Mouse (Mus musculus): Measurements from ENCODE around the gene Irf2. TPM values are rescaled to one million over a fixed set of nuclear protein-coding genes. Genes with fewer than 3 reads are reported as not detected.

Irf2 gene
- polyA plus RNA-seq, 1 experiment from 2014 or later: 9.2 TPM

DNA sequence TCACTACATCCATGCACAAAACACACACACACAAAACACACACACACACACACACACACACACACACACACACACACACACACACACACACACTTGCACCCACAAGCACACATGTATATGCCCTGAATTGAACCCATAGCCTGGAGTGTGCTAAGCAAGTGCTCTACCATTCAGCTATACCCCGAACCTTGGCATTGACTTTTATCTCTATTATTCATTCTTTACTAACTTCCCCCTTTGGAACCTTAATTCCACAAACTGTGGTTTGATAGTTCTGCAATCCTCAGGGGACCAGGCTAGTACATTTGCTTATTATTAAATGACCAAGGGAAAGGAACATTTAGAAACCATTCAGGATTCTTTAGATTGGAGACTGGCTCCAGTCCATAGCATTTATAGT, 5.9 kb downstream of the Irf2 start:
- Histone ChIP-seq H3K4me1 (ENCODE audit: control insufficient read depth, insufficient read depth, low read length) (peaks cover 8% of the 10 kb centered on the region; the same call in 1 of the 2 replicates), H3K36me3 (ENCODE audit: control insufficient read depth, insufficient read depth, low read length) (no peaks in the 10 kb centered on the region), H3K4me3 (ENCODE audit: low read depth, low read length) (no peak overlapping the region), H3K27me3 (ENCODE audit: control insufficient read depth, insufficient read depth, low read length) (no peaks in the 10 kb centered on the region), H3K9ac (ENCODE audit: low read length) (no peak overlapping the region), H3K4me2 (no peak overlapping the region), H3K9me3 (ENCODE audit: control insufficient read depth, low read length) (no peaks in the 10 kb centered on the region), H3K27ac (ENCODE audit: low read depth, low read length) (no peak overlapping the region)
- 92% methylated on average over 1 of the region's 1 CpGs for WGBS
- no peak for ATAC-seq (ENCODE audit: low FRiP score)
- no peak for DNase-seq (ENCODE audit: low spot score, missing footprints)

DNA sequence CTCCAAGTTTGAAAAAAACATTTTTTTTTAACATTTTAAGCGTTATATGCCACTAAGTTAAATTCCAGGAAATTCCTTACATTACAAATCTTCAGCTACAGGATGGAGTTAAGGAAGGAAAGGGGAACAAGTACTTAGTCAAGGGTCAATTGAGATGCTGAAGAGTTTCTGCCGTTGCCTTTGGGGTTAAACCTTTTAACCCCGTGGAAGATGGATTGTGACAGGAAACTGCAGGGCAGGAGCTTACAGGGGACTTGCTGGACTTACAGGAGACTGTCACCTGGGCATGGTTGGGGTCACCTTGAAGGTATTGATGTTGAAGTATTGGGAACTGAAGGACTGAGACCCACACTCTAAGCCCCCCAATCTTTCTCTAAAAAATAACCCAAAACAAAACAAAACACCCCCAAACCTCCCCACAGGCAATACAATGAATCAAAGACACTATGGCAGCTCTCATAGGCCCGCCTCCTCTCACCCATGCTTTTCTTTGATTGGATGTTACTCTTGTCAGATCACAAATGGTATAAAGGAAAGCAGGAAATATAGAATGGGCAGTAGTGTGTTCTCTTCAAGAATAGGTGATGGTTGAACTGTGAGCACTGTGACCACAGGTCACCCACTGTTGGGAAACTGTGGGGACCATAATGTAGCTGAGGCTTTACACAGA, 7.9 kb downstream of the Irf2 start:
- no peak for ATAC-seq (ENCODE audit: low FRiP score)
- Histone ChIP-seq H3K4me1 (ENCODE audit: control insufficient read depth, insufficient read depth, low read length) (0 out of 2 replicates have a peak, but pooled peaks cover 2% of the 10 kb centered on the region), H3K27me3 (ENCODE audit: control insufficient read depth, insufficient read depth, low read length) (no peaks in the 10 kb centered on the region), H3K4me3 (ENCODE audit: low read depth, low read length) (no peak overlapping the region), H3K4me2 (no peak overlapping the region), H3K36me3 (ENCODE audit: control insufficient read depth, insufficient read depth, low read length) (no peaks in the 10 kb centered on the region), H3K27ac (ENCODE audit: low read depth, low read length) (no peak overlapping the region), H3K9ac (ENCODE audit: low read length) (no peak overlapping the region), H3K9me3 (ENCODE audit: control insufficient read depth, low read length) (no peaks in the 10 kb centered on the region)
- WGBS: 59% methylated on average over 4 of the region's 4 CpGs
- DNase-seq (ENCODE audit: low spot score, missing footprints): no peak

DNA sequence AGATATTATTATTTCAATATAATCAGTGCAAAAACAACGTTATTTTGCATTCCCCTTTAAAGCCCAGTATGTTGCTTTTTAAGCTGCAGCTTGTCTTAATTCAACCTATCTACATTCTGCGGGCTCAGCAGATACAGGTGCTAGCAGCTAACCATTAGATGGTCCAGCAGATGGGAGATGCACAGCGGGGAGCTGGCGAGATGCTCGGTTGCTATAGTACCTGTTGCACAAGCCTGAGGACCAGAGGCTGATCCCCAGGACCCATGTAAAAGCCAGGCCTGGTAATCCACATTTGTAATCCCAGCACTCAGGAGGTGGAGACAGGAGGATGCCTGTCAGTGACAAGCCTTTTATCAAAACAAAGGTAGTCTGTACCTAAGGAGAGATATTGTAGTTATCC, 10.5 kb downstream of the Irf2 start:
- ATAC-seq (ENCODE audit: low FRiP score) (no peak), DNase-seq (ENCODE audit: low spot score, missing footprints) (no peak)
- Histone ChIP-seq H3K36me3 (ENCODE audit: control insufficient read depth, insufficient read depth, low read length) (no peaks in the 10 kb centered on the region), H3K27me3 (ENCODE audit: control insufficient read depth, insufficient read depth, low read length) (no peaks in the 10 kb centered on the region), H3K27ac (ENCODE audit: low read depth, low read length) (no peak overlapping the region), H3K4me3 (ENCODE audit: low read depth, low read length) (no peak overlapping the region), H3K4me2 (no peak overlapping the region), H3K9me3 (ENCODE audit: control insufficient read depth, low read length) (no peaks in the 10 kb centered on the region), H3K9ac (ENCODE audit: low read length) (no peak overlapping the region), H3K4me1 (ENCODE audit: control insufficient read depth, insufficient read depth, low read length) (0 out of 2 replicates have a peak, but pooled peaks cover 5% of the 10 kb centered on the region)
- WGBS: 57% methylated on average over 5 of the region's 5 CpGs

DNA sequence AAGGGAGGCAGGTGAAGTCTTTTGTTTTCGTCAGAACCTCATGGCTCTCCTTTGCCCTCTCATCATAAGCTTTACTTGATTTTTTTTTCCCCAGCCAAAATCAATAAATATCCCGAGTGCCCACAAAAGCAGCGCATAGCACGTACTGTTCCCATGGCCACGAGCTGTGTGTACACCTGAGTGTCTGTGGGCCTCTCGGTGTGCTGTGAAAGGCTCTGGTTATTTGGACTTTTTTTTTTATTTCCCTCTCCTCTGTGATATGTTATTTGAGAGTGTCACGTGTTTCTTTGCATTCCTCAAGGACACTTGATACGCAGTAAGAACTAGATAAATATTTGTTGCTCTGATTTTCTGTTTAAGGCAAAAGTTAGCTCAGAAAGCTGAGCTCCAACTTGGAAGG, 11.0 kb downstream of the Irf2 start:
- ATAC-seq (ENCODE audit: low FRiP score) (no peak), DNase-seq (ENCODE audit: low spot score, missing footprints) (no peak)
- Histone ChIP-seq H3K27me3 (ENCODE audit: control insufficient read depth, insufficient read depth, low read length) (no peaks in the 10 kb centered on the region), H3K36me3 (ENCODE audit: control insufficient read depth, insufficient read depth, low read length) (no peaks in the 10 kb centered on the region), H3K9ac (ENCODE audit: low read length) (no peak overlapping the region), H3K4me2 (no peak overlapping the region), H3K4me1 (ENCODE audit: control insufficient read depth, insufficient read depth, low read length) (0 out of 2 replicates have a peak, but pooled peaks cover 5% of the 10 kb centered on the region), H3K27ac (ENCODE audit: low read depth, low read length) (no peak overlapping the region), H3K4me3 (ENCODE audit: low read depth, low read length) (no peak overlapping the region), H3K9me3 (ENCODE audit: control insufficient read depth, low read length) (no peaks in the 10 kb centered on the region)
- WGBS: 73% methylated on average over 8 of the region's 8 CpGs

DNA sequence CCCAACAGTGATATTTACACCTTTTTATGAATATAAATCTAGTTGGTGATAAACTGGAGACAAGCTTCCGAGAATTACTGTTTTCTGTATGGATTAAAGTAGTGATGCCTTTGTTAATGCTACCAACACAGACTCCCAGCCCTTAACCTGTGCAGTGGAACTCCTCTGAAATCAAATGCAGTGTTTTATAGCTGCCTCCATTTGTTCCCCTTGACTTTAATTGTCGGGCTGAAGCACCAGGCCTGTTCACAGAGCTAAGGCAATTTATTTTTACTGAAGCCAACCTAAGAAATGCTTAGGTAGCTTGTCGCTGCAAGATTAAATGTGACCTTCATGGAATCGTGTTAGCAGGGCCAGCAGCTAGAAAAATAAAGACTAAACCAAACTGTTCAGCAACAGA, 11.6 kb downstream of the Irf2 start:
- ATAC-seq (ENCODE audit: low FRiP score) (no peak), DNase-seq (ENCODE audit: low spot score, missing footprints) (no peak)
- 0 out of 2 replicates have a peak, but pooled peaks cover 5% of the 10 kb centered on the region for H3K4me1 ChIP-seq (ENCODE audit: control insufficient read depth, insufficient read depth, low read length)
- no peak overlapping the region for H3K4me2 ChIP-seq
- no peaks in the 10 kb centered on the region for H3K9me3 ChIP-seq (ENCODE audit: control insufficient read depth, low read length)
- no peak overlapping the region for H3K4me3 ChIP-seq (ENCODE audit: low read depth, low read length)
- H3K36me3 ChIP-seq (ENCODE audit: control insufficient read depth, insufficient read depth, low read length): no peaks in the 10 kb centered on the region
- H3K27ac ChIP-seq (ENCODE audit: low read depth, low read length): no peak overlapping the region
- no peak overlapping the region for H3K9ac ChIP-seq (ENCODE audit: low read length)
- 77% methylated on average over 4 of the region's 4 CpGs for WGBS
- H3K27me3 ChIP-seq (ENCODE audit: control insufficient read depth, insufficient read depth, low read length): no peaks in the 10 kb centered on the region

DNA sequence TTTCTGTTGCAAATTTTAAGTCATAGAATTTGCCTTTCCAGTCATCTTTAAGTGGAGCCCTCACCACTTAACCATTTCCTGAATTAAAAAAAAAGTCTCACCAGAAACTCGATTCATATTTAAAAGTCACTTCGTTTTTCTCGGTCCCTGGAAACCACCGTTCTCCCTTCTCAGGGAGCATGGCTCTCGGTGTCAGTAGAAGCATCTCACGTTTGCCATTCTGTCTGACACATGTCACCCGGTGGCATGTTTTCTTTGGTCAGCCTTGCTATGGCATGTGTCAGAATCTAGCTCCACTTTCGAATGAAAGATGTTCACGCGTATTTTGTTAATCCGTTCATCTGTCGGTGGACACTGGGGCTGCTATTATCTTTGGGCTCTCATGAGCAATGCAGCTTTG, 13.5 kb downstream of the Irf2 start:
- H3K9me3 ChIP-seq (ENCODE audit: control insufficient read depth, low read length): no peaks in the 10 kb centered on the region
- H3K4me1 ChIP-seq (ENCODE audit: control insufficient read depth, insufficient read depth, low read length): 0 out of 2 replicates have a peak, but pooled peaks cover 5% of the 10 kb centered on the region
- no peak overlapping the region for H3K9ac ChIP-seq (ENCODE audit: low read length)
- H3K4me3 ChIP-seq (ENCODE audit: low read depth, low read length): no peak overlapping the region
- 69% methylated on average over 12 of the region's 12 CpGs for WGBS
- no peaks in the 10 kb centered on the region for H3K27me3 ChIP-seq (ENCODE audit: control insufficient read depth, insufficient read depth, low read length)
- no peak overlapping the region for H3K4me2 ChIP-seq
- H3K27ac ChIP-seq (ENCODE audit: low read depth, low read length): no peak overlapping the region
- ATAC-seq (ENCODE audit: low FRiP score) (no peak), DNase-seq (ENCODE audit: low spot score, missing footprints) (no peak)
- no peaks in the 10 kb centered on the region for H3K36me3 ChIP-seq (ENCODE audit: control insufficient read depth, insufficient read depth, low read length)

DNA sequence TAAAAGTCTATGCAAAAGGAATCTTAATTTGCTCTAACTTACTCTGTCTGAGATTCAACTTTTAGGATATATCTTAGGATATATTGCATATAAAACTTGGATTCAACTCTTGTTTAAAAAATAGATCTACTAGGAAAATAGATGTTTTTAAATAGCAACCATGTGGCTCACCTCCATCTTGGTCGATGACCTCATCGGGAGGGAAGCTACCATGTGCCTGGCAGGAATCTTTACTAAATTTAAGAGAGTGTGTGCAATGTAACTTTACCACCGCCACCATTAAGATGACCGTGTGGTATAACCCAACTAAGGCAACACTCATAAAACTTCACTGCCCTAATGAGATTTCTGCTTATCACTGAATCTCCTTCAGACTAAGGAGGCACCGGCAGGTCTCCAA, 14.8 kb downstream of the Irf2 start:
- WGBS: 93% methylated on average over 5 of the region's 5 CpGs
- no peaks in the 10 kb centered on the region for H3K27me3 ChIP-seq (ENCODE audit: control insufficient read depth, insufficient read depth, low read length)
- 0 out of 2 replicates have a peak, but pooled peaks cover 5% of the 10 kb centered on the region for H3K4me1 ChIP-seq (ENCODE audit: control insufficient read depth, insufficient read depth, low read length)
- H3K9ac ChIP-seq (ENCODE audit: low read length): no peak overlapping the region
- no peak overlapping the region for H3K4me3 ChIP-seq (ENCODE audit: low read depth, low read length)
- ATAC-seq (ENCODE audit: low FRiP score): no peak
- no peak overlapping the region for H3K4me2 ChIP-seq
- no peak for DNase-seq (ENCODE audit: low spot score, missing footprints)
- no peak overlapping the region for H3K27ac ChIP-seq (ENCODE audit: low read depth, low read length)
- no peaks in the 10 kb centered on the region for H3K36me3 ChIP-seq (ENCODE audit: control insufficient read depth, insufficient read depth, low read length)
- no peaks in the 10 kb centered on the region for H3K9me3 ChIP-seq (ENCODE audit: control insufficient read depth, low read length)

DNA sequence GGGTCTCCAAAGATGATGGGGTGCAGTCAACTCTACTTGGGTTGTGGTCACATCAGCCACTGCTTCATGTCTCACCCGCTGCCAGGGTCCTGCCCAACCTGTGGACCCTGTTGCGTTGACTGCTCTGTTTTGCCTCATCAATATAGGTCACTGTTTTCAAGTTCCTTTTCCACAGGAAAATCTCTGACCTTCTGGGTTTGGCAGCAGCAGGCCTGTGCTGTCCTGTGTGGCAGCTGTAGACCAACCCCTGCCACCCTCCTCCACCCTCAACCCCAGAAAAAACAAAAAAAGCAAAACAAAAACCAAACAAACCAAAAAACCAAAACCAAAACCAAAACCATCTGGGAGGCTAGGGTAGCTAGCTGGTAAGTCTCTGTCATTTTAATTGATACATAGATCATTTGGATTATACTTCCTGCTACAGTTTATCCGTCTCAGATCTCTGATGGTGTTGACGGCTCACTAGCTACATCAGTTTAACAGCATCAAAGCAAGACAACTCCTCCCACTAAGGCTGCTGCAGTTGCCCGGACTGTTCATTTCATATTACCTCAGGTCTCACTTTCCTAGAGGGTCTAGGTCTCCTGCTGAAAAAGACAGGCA, 16.3 kb downstream of the Irf2 start:
- Histone ChIP-seq H3K4me3 (ENCODE audit: low read depth, low read length) (no peak overlapping the region), H3K4me1 (ENCODE audit: control insufficient read depth, insufficient read depth, low read length) (0 out of 2 replicates have a peak, but pooled peaks cover 3% of the 10 kb centered on the region), H3K9ac (ENCODE audit: low read length) (no peak overlapping the region), H3K9me3 (ENCODE audit: control insufficient read depth, low read length) (no peaks in the 10 kb centered on the region), H3K4me2 (no peak overlapping the region), H3K27me3 (ENCODE audit: control insufficient read depth, insufficient read depth, low read length) (no peaks in the 10 kb centered on the region), H3K36me3 (ENCODE audit: control insufficient read depth, insufficient read depth, low read length) (no peaks in the 10 kb centered on the region), H3K27ac (ENCODE audit: low read depth, low read length) (no peak overlapping the region)
- 78% methylated on average over 5 of the region's 5 CpGs for WGBS
- ATAC-seq (ENCODE audit: low FRiP score) (no peak), DNase-seq (ENCODE audit: low spot score, missing footprints) (no peak)

DNA sequence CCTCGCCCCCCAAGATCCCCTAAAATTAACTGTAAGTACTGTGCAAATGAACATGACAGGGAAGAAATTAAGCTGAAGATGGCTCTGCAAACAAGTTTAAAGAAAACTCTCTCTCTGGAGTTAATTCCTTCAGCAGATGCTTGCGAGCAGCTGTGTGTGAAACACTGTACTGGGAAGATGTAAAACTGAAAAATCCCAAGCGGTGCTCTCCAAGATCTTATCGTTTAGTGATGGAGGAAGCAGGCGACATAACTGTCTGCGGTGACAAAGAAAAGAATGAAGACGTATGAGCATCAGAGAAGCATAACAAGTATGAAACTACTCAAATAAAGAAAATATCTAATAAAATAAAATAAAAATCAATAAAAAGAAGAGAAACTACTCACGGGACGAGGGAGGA, 18.1 kb downstream of the Irf2 start:
- H3K4me2 ChIP-seq: no peak overlapping the region
- DNase-seq (ENCODE audit: low spot score, missing footprints) (no peak), ATAC-seq (ENCODE audit: low FRiP score) (no peak)
- no peak overlapping the region for H3K9ac ChIP-seq (ENCODE audit: low read length)
- no peaks in the 10 kb centered on the region for H3K9me3 ChIP-seq (ENCODE audit: control insufficient read depth, low read length)
- WGBS: 89% methylated on average over 9 of the region's 9 CpGs
- no peak overlapping the region for H3K27ac ChIP-seq (ENCODE audit: low read depth, low read length)
- H3K27me3 ChIP-seq (ENCODE audit: control insufficient read depth, insufficient read depth, low read length): no peaks in the 10 kb centered on the region
- no peak overlapping the region for H3K4me3 ChIP-seq (ENCODE audit: low read depth, low read length)
- no peaks in the 10 kb centered on the region for H3K36me3 ChIP-seq (ENCODE audit: control insufficient read depth, insufficient read depth, low read length)
- H3K4me1 ChIP-seq (ENCODE audit: control insufficient read depth, insufficient read depth, low read length): 0 out of 2 replicates have a peak, but pooled peaks cover 3% of the 10 kb centered on the region

All from midbrain, embryonic 11.5 days (tissue).